Mouse (Mus musculus): ENCODE results near the gene Clic4. TPM values are rescaled to one million over a fixed set of nuclear protein-coding genes. Genes with fewer than 3 reads are reported as not detected.
A peak's percentile ranks its signal among the peaks of the same experiment; 100 is the strongest.

Gene Clic4
- 1 to 10 TPM; 3.9 to 7.5 (median 6.4) TPM for polyA plus RNA-seq (2017; shearing (Covaris generic))

DNA sequence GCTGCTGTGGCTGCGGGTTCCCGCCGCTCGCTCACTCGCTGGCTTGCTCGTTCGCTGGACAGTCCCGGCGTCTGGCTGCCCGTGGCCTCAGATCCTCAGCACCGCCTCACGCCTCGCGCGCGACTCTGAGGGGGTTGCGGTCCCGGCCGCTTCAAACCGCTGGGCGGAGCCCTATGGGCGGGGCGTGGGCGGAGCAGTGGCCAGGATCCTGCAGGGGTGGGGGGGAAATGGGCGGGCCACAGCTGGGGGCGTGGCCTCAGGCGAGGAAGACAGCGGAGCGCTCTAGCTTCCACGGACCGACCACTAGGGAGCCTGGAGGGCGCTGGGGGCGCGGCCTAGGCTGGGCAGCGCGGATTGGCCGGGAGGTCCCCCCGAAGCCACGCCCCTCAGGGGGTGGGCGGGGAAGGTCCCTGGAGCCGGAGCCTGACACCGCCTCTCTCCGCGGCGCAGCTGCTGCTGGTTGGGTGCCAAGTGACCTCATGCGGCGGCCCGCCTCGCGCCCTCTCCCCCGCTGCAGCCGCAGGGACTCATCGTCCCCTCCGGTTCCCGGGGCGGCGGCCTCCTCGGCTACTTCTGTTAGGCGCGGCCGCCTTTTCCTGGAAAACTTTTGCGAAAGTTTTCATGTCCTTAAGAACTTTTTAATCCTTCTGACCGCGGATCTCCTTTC is at the start of gene Clic4:
Gene Clic4 (minus strand): TSS at position 175 of the 667 bp plus-strand sequence.
- peak; percentile 97 for ATAC-seq

DNA sequence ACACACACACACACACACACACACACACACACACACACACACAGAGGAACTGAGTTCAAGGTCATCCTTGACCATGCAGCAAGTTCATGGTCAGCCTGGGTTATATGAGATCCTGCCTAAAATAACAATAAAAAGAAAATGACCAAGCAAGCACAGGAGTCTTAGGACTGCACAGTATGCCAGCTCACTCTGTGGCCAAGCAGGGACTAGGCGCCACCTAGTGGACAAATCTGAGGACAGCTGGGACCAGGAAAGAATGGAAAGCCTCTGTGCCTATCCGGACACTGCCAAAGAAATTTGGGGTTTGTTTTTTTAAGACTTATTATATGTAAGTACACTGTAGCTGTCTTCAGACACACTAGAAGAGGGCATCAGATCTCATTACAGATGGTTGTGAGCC is 45.4 kb upstream of the Clic4 start:
- ATAC-seq = no peak

DNA sequence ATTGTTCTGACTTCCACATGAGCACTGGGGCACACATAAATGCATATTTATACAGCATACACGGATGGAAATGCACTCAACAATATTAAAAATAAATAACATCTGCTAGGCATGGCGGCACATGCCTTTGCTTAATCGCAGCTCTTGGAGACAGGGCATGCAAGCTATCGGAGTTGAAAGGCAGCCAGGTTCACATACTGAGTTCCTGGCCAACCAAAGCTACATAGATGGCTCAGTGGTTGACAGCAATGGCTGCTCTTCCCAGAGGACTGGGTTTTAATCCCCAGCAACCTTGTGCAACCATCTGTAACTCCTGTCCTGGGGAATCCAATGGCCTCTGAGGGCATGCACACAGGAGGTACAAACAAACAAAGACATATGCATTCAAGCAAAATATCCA is 44.9 kb upstream of the Clic4 start:
- no peak for ATAC-seq

DNA sequence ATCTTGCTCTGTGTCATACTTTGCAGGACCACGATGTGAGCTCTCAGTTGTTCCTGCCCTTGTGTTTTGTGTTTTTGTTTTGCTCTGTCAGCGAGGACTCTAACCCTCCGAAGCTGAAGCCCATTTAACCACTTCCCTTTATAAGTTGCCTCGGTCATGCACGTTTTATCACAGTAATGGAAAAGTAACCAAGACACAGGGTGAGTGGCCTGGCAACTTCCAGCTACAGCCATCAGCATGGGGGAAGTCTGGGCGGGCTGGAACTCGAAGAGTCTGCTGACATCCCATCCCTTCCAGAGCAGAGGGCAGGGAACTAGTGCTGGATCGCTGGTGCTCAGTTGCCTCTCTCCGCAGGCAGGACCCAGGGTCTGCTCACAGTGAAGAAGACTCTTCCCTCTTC is 42.7 kb upstream of the Clic4 start:
- no peak for ATAC-seq

DNA sequence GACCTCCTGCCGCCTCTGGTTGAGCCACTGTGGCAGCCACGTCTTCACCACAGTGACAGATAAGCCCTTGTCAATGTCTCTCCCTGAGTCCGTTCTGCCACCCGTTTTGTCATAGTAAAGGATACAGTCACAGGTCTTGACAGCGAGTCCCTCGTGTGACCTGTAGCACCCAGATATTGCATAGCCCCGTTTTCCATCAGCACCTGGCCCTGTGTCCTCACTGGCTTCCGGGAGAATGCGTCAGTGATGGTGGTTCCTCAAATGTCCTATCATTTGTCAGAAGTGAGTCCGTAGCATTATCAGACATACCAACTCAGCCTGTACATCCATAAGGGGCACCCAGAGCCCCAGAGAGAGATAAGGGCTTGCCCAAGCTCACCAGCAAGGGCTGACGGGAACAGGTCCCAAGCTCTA is 41.8 kb upstream of the Clic4 start:
- no peak for ATAC-seq

DNA sequence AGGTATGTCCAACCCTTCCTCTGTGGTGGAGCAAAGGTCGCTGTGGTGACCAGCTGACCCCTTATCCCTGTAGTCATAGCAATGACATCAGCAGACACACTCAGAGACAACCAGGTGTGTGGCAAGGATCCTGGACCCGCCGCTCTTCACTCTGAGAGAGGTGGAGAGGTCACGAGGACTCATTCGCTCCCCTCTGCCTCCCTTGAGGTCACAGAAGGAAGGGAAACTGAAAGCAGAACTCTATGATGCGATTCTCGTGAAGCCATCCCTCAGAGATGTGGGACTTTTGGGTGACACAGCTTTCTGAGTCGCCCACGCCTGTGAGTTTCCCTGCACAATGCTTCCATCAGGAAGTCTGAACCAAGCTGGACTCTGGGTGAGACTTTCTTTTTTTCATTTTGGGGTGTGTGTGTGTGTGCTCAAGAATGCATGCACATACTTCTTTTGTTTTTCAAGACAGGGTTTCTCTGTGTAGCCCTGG is 41.2 kb upstream of the Clic4 start:
- peak; percentile 93 for ATAC-seq

DNA sequence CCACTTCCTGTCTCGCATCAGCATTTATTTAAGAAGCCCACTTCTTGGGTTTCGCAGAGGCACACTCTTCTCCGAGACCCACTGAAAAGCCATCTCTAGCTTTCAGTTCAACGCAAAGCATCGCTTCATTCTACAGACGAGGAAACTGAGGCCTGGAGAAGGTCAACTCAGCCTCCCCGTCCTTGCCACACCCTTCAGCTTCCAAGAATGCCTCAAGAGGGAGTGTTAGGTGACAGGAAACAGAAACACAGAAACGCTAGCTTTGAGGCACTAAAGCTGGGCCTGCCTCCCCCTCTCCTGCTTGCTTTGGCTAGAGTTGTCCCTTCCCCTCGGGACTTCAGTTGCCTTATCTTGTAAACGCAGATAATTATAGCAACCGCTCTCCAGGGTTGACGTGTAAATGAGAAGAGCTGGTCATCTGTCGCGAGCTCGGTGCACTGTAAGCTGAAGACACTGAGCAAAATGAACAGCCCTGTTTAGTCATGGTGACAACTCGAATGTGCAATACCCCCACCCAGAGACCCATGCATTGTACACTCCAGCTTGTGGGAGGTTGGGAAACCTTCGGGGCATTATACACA is 40.6 kb upstream of the Clic4 start:
- peak; percentile 29 for ATAC-seq

DNA sequence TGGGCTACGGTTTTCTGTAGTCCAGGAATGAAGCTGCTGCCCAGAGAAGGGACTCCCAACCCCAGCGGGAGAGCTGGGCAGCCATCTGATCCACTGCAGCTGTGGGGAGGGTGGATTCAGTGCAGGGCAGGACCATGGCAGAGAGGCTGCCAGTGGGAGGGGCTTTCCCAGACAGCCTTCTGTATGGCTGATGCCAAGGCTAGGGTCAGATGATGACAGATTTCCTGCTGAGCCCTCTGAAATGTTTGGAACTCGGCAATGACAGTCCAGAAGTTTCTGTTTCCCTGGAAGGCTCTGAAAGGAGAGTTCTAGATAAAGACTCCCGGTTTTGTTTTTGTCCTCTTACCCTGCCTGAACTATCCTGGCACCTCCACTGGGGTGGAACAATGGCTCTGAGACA is 40.1 kb upstream of the Clic4 start:
- peak; percentile 35 for ATAC-seq

DNA sequence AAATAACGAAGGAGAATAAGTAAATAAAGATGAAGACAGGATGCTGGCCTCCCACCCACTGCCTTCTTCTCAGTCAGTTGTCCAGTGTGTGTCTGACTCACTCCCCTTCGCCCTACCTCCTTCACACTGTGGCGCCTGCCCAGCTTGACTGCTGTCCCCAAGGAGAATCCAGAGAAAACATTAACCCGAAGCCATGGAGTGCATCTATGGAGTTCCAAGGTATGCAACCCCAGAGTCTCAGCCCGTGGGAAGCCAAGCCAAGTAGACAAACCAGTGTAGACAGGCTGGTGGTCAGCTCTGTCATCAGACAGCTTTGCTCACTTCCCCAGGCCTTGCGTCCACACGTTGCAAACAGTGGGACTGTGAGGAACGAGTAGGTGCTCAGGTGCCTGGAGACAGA is 37.8 kb upstream of the Clic4 start:
- ATAC-seq = no peak

DNA sequence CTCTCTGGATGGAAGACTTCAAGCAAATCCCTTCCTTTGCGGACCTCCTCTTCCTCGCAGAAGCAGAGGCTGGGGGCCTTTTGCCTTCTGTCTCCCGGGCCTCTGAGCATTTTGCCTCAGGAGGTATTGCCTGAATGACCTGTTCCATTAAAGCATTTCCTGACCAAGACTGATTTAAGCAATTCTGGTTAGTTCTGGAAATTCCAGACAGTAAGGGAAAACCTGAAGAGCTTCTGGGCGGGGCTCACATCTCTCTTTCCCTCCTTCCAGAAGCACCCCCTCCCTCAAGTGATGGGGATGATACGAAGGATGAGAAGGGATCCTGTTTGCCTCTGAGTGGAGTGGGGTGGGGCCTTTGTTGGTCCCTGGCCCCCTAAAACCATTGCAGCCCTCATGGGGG is 37.1 kb upstream of the Clic4 start:
- no peak for ATAC-seq

DNA sequence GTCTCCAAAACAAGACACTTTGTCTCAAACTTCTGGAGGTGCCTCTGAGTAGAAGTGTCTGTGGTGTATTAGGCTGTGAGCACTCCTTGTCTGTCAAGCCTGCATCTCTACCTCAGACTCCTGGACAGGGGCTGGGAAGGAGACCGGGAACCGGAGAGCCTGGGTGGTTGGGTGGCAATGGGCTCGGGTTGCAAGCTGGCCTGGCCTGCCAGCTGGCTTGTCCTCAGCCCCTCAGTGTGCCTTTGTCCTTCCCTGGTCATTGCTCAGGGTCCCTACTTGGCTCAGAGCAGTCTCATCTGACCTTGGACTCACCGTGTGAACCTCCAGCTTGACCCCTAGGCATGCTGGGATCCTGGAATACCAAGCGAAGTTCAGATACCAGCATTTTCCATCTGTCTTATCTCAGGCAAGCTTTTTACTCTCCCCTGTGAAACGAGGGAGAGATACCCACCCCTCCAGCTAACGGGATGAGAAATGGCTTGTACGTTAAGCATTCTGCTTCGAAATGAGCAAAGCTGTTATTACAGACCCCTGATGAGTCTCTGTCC is 36.6 kb upstream of the Clic4 start:
- no peak for ATAC-seq

DNA sequence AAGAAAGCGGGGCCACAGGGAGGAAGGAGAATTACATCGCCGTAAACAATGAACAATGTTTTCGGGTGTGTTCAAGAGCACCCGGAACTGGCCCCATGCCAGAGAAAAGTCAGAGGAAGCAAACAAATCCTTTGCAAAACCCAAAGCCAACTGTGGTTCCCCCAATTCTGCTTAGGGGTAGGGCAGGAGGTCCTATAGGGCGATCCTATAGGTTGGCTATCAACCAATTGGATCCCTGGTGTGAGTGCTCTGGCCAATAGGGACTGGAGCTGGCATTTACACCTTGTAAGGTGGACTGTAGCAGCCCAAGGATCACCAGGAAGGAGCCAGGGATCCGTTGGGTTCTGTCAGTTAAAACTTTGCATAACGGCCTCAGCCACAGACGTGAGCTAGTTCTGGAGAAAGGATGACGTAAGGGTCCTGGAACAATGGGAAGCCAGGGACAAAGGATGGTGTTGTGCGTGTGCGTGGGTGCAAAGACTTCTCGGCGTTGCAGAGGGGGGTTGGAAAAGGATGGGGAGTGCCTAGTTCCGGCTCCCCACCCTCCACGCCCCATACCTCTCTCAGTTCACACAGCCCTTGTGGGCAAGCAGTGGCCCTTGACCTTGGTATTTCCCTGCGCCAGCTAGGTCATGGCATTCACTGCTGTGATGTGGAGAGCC is 34.5 kb upstream of the Clic4 start:
- ATAC-seq = no peak

DNA sequence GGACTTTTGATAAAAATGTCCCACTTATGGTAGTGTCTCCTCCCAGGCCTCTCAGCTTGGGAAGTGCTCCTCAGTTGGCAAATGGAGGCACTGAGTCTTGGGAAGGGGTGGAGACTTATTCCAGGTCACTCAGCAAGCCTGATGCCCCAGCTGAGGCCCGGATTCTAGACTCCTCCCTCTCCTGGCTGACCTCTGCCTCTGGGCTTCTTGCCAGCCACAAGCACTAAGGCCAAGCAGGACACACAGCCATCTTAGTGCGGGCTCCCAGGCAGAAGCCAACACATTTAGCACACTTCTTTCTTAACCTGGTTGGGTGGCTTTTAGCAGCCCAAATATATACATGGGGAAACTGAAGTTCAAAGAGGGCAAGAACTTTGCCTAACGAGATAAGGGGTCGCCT is 33.9 kb upstream of the Clic4 start:
- ATAC-seq = no peak

DNA sequence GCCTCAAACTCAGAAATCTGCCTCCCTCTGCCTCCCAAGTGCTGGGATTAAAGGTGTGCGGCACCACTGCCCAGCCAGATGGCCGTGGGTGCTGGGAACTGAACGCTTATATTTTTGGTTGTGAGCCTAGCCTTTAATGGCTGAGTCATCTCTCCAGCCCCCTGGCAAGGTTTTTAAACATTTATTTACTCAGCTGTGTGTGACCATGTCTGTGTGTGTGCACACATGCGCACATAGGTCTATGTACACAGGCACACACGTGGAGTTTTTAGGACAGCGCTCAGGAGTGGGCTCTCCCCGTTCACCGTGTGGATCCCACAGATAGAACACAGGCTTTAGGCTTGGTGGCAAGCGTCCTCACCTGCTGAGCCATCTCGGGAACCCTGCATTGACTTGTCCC is 29.6 kb upstream of the Clic4 start:
- ATAC-seq = no peak

DNA sequence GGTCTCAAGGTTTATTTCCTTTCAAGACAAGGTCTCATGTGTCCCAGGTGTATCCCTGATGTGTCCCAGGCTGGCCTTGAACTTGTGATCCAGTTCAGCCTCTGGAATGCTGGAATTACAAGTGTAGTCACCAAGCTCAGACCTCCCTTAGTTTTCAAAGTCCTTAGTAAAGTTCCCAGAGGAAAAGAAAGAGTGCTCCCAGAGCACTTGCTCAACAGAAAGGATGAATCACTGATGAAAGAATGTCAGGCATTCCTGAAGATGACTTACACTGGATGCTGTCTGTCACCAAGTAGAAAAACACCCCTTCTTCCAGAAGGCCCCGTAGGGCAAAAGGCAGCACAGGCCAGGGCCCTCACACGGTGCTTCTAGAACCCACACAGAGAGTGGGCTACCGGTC is 28.6 kb upstream of the Clic4 start:
- ATAC-seq = no peak

DNA sequence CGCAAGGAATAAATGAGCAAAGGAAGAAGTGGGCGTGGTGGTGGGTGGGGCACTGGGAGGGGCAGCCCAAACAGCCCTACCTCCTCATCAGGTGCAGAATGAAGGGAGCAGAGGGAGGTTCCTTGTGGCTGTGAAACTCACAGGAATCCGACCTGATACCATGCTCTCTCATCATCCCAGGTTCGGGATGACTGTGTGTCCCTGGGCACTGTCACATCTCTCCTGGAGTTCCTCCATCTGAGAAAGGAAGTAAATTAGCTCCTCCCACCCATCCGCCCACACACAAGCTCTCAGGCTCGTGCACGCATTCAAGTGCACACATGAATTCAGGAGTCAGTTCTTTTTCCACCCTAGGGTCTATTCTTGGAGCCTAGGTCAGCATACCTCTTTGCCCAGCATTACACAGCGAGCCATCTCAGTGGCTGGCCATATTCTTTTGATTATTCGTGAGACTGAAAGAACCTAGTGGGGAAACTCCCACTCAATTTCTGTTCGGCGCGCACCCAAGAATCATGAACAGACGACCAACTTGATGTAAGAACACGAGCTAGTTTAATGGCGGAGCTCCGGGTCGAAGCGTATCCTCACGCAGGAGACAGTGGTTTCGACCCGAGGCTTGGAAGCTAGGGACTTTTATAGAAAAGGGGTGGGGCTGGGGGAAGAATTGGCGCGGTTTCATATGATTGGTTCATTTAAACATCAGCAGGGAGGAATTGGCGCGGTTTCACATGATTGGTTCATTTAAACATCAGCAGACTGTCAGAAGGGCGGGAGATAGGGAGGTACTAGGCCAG is 27.8 kb upstream of the Clic4 start:
- ATAC-seq = no peak

DNA sequence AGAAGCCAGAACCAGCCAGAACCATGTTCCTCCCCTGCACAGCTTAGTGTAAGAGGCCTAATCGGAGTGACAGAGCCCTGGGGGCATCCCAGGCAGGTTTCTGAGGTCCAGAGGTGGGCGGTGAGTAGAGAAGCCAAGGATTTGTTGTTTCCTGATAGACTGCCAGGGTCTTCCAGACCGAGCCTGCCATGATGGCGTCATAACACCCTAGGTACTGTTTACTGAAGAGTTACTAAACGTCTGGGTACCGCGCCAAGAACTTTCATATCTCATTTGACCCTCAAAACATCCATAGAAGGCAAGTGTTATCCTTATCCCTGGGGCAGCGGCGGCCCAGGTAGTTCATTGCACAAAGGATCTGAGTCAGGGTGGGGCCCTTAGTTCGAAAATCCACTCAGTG is 26.1 kb upstream of the Clic4 start:
- ATAC-seq = no peak

DNA sequence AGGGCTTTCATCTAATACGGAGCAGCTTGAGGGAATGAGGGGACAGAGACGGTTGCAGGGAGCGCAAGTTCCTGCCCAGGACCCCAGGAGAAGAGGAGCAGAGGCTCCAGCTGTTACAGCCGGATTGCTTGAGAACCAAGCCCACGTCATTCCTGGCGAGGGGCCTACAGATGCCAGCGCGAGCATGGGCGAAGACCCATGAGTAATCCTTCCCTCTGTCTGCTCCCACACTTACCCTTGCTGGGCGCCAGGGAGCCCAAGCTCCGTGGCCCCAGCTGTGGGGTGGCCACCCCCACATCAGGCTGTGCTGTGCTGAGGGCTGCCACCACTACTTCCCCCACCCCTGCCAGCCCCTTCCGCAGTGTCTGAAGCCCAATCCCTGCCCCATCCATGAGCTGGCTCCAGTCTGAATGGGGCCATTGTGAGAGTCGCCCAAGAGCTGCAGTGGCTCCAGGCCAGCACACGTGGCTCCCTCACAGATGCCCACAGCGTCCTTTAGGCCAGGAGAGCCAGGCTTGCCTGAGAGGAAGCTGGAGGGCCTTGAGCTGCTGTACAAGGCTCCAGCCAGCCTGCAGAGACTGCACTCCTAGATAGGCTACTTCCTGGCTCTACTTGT is 25.4 kb upstream of the Clic4 start:
- no peak for ATAC-seq

DNA sequence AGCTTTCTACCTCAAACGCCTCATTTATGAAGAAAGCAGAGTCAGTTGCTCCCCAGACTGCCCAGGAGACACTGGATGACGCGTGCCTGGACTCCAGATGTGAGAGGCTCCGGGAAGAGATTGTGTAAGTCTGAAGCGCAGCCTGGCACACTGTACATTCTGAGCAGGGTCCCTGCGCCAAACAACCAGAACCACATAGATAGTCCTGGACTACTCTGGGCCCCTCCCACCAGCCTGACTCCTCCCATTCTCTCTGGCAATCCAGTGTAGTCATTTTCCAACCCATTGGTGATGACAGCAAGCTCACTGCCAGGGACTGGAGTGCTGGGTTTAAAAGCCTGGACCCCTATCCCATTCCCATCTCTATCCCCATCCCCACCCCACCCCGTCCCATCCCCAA is 24.5 kb upstream of the Clic4 start:
- no peak for ATAC-seq

DNA sequence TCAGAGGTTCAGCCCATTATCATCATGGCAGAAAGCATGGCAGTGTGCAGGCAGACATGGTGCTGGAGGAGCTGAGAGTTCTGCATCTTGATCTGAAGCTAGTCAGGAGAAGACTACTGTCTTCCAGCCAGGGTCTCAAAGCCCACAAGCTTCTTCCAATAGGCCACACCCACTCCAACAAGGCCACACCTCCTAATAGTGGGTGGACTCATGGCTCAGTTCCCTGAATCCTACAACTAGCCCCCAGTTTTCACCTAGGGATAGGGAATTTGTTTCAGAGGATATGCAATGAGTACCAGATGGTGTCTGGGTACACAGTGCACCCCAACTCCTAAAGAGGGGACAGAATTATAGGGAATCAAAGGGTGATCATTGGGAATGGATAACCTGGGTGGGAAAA is 24.0 kb upstream of the Clic4 start:
- ATAC-seq = no peak

DNA sequence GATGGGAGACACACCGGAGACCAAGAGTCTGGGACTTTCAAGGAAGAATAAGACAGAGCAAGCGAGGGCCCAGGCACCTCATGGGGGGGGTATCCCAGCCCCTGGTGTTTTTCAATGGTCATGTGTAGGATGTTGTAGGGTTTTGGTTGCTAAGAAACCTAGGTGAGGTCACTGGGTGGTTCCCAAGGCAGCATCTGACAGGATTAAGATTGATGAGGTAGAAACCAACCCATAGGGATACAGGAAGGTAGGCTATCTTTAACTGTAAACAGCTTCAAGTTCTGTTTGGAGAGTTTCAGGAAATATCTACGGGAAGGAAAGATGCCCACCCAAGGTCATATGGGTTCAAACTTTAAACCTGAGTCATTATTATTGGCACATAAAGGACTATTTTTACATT is 21.2 kb upstream of the Clic4 start:
- ATAC-seq = no peak

DNA sequence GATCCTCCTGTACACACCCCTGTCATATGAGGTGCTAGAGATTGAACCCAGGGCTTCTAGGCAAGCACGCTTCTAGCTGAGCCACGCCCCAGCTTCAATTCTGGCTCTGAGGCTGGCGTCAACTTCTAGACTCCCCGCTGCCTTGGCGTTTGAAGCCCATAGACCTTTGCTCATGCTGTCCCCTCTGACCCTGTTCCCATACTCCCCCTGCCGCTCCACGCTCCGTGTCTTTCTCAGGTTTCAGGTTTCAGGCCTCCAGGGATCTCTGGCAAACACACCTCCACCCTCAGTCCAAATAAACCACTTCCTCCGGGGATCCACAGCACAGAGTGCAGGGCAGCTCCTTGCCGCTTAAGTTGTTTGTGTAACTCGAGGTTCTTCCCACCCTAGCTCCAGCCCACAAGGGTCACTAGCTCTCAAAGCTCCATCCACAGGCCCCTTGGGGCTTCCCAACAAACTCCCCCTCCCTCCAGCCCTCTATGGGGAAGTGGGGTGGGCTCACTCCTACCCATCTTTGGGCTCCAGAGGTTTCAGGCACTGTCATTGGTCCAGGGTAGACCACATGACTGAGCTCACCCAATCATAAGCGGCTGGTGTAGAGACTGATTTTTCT is 20.0 kb upstream of the Clic4 start:
- ATAC-seq = peak; percentile 89

Measured in inflammation-experienced regulatory T-cells, adult 6 months (primary cell).